ENCODE assay signal across 24 mouse cellular contexts in the genomic region with DNA sequence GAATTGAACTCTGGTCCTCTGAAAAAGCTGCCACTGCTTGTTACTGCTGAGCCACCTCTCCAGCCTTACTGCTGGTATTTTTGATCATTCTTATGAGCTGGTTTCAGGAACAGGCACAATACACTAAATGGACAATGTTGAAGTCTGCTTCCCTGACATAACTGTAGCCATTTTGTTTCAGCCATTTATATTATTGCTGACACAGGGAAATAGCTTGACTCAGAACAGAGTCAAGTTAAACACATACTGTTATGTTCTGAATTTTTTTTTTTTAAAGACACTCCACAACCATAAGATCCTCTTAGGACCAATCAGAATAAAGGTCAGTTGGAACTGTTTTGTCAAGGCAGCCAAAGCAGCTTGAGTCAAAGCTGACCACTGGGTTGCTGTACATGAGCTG. TPM values are rescaled to one million over a fixed set of nuclear protein-coding genes. Genes with fewer than 3 reads are reported as not detected.
DNase-seq lines count a peak whose midpoint lies in the region; ATAC-seq and TF ChIP-seq lines count a peak whose summit lies in the region.
"Had no signal": no experiment of that assay in that cellular context is flagged by ENCODE, and none has a peak within 500 bp of the region (broad histone marks: within the 10 kb centered on the region; RNA-seq: fewer than 3 reads in every experiment).

No protein-coding gene starts in this region.

- DNase-seq in forebrain, postnatal 0 days = no peak
- no peak for DNase-seq in CH12.LX (ENCODE audit: extremely low read depth)
- DNase-seq in ES-E14 (ENCODE audit: low read depth, low spot score) = no peak
- no peak for DNase-seq in MEL (ENCODE audit: low read depth, low spot score)
- DNase-seq in urinary bladder, postnatal 4 days (ENCODE audit: low spot score in 2 of 2) = no peak
- DNase-seq in adrenal gland, postnatal 36 days = no peak
- DNase-seq: adrenal gland, adult 2 months; adrenal gland, adult 8-10 months; adrenal gland, postnatal 10 days; adrenal gland, postnatal 14 days; adrenal gland, postnatal 25 days; B cell, adult 2 months; cerebellum, adult 11 months; cerebellum, adult 11-12 months; cerebellum, adult 18-20 months; cerebellum, adult 2 months; cerebellum, adult 8-10 months; cerebellum, adult 9-10 months had no signal

- no peaks in the 10 kb centered on the region for H3K27me3 ChIP-seq in forebrain, postnatal 0 days (ENCODE audit: insufficient read depth, low read length)
- H3K27me3 ChIP-seq in forebrain, embryonic 16.5 days (replicated peaks; ENCODE audit: control insufficient read depth, insufficient read depth, low read length) = no peaks in the 10 kb centered on the region
- H3K27me3 ChIP-seq in CH12.LX (replicated peaks) (no peaks in the 10 kb centered on the region), MEL (ENCODE audit: control insufficient read depth in 1 of 2, insufficient read depth in 2 of 2, low read length in 2 of 2) (no peaks in the 10 kb centered on the region)
- H3K27me3 ChIP-seq: Patski had no signal

- no peak for TF ChIP-seq POLR2A in CH12.LX (IDR thresholded peaks at IDR 0.05; ENCODE audit: low read depth, low read length)
- TF ChIP-seq POLR2A in MEL (IDR thresholded peaks at IDR 0.05; ENCODE audit: control insufficient read depth in 1 of 2, insufficient read depth in 1 of 2, low read depth in 1 of 2, low read length in 2 of 2, poor library complexity in 1 of 2) = no peak

- in situ Hi-C loops in CH12.LX (cut with MboI; ENCODE audit: low pct_ligation_motif_present, low pct_unique_long_range_greater_than_20kb, low sequenced_read_pairs) = no loop called here
- in situ Hi-C loops in ES-E14 (cut with MboI; ENCODE audit: low sequenced_read_pairs in 2 of 2, unreplicated experiment in 2 of 2) = no loop called here

- ATAC-seq in forebrain, postnatal 0 days = 0 out of 2 replicates have a peak, but pooled peaks have one; percentile 14
- ATAC-seq in forebrain, embryonic 16.5 days = no peak
- no peak for ATAC-seq in erythroid progenitor cell, adult 5-6 weeks (replicated peaks; ENCODE audit: low FRiP score, poor library complexity, severe bottlenecking)
- ATAC-seq: activated CD4-positive, CD25-positive, alpha-beta regulatory T cell, adult 4 months; CD4-positive, CD25-positive, alpha-beta regulatory T cell, adult 4 months; Patski had no signal

- H3K4me2 ChIP-seq in forebrain, postnatal 0 days (ENCODE audit: low read depth) = no peak overlapping the region
- no peak overlapping the region for H3K4me2 ChIP-seq in forebrain, embryonic 16.5 days (ENCODE audit: low read length)
- H3K4me2 ChIP-seq in CH12.LX (ENCODE audit: insufficient read depth, low read depth, poor library complexity, severe bottlenecking) = no peak overlapping the region

- TF ChIP-seq RAD21 in CH12.LX (IDR thresholded peaks at IDR 0.05; ENCODE audit: low read depth, low read length) = no peak
- TF ChIP-seq RAD21 in MEL (IDR thresholded peaks at IDR 0.05; ENCODE audit: low read depth, low read length) = no peak

- H3K79me2 ChIP-seq in CH12.LX (replicated peaks; ENCODE audit: control insufficient read depth, extremely low read depth, insufficient read depth, poor library complexity, severe bottlenecking) (no peaks in the 10 kb centered on the region), MEL (ENCODE audit: control insufficient read depth, insufficient read depth, low read length, poor library complexity) (no peaks in the 10 kb centered on the region)

- TF ChIP-seq CTCF in forebrain, postnatal 0 days (IDR thresholded peaks at IDR 0.05; ENCODE audit: low read depth) = no peak
- no peak for TF ChIP-seq CTCF in CH12.LX (conservative IDR thresholded peaks at IDR 0.05 in 1 of 2, IDR thresholded peaks at IDR 0.05 in 1 of 2; ENCODE audit: low read depth in 2 of 2, low read length in 2 of 2)
- TF ChIP-seq CTCF in MEL (IDR thresholded peaks at IDR 0.05 in 2 of 3, conservative IDR thresholded peaks at IDR 0.05 in 1 of 3; ENCODE audit: control insufficient read depth in 1 of 3, insufficient read depth in 1 of 3, low read depth in 2 of 3, low read length in 3 of 3, poor library complexity in 1 of 3, severe bottlenecking in 1 of 3) = no peak

- no peak for TF ChIP-seq EP300 in CH12.LX (IDR thresholded peaks at IDR 0.05; ENCODE audit: low read length)
- TF ChIP-seq EP300 in MEL (IDR thresholded peaks at IDR 0.05; ENCODE audit: low read depth in 1 of 2, low read length in 2 of 2) = no peak

- H3K9ac ChIP-seq in forebrain, postnatal 0 days = no peak overlapping the region
- no peak overlapping the region for H3K9ac ChIP-seq in forebrain, embryonic 16.5 days (replicated peaks; ENCODE audit: low read depth, low read length)
- H3K9ac ChIP-seq in CH12.LX (ENCODE audit: insufficient read depth, low read depth) = no peak overlapping the region
- no peak overlapping the region for H3K9ac ChIP-seq in ES-E14 (ENCODE audit: insufficient read depth, low read depth, low read length, poor library complexity, severe bottlenecking)
- no peak overlapping the region for H3K9ac ChIP-seq in MEL (ENCODE audit: control insufficient read depth, low read depth, low read length, poor library complexity, severe bottlenecking)

- H3K27ac ChIP-seq in forebrain, postnatal 0 days (ENCODE audit: low read depth, low read length) = no peak overlapping the region
- H3K27ac ChIP-seq in forebrain, embryonic 16.5 days (ENCODE audit: low read length) = no peak overlapping the region
- H3K27ac ChIP-seq in CH12.LX (ENCODE audit: insufficient read depth, low read depth) (no peak overlapping the region), ES-E14 (ENCODE audit: insufficient read depth, low read depth, low read length, poor library complexity, severe bottlenecking) (no peak overlapping the region), MEL (ENCODE audit: control insufficient read depth, low read depth, low read length) (no peak overlapping the region)

- no peaks in the 10 kb centered on the region for H3K9me3 ChIP-seq in forebrain, postnatal 0 days (ENCODE audit: low read length)
- no peaks in the 10 kb centered on the region for H3K9me3 ChIP-seq in forebrain, embryonic 16.5 days (ENCODE audit: control insufficient read depth, low read length)
- peaks cover 2% of the 10 kb centered on the region for H3K9me3 ChIP-seq in CH12.LX (replicated peaks; ENCODE audit: low read length)
- no peaks in the 10 kb centered on the region for H3K9me3 ChIP-seq in ES-E14 (ENCODE audit: control insufficient read depth, insufficient read depth, low read depth, low read length)
- no peaks in the 10 kb centered on the region for H3K9me3 ChIP-seq in MEL (replicated peaks; ENCODE audit: insufficient read depth, low read length)
- H3K9me3 ChIP-seq: G1E had no signal

- peaks cover 21% of the 10 kb centered on the region for H3K36me3 ChIP-seq in forebrain, postnatal 0 days (ENCODE audit: insufficient read depth)
- peaks cover 17% of the 10 kb centered on the region for H3K36me3 ChIP-seq in forebrain, embryonic 16.5 days (ENCODE audit: control insufficient read depth, insufficient read depth)
- H3K36me3 ChIP-seq in CH12.LX (replicated peaks in 1 of 2; ENCODE audit: control insufficient read depth in 1 of 2, insufficient read depth in 1 of 2, low read length in 1 of 2) = peaks cover 0 to 14% of the 10 kb centered on the region in 2 experiments
- peaks cover 2% of the 10 kb centered on the region; the same call in 1 of the 2 replicates for H3K36me3 ChIP-seq in ES-E14 (ENCODE audit: control insufficient read depth, insufficient read depth, low read length, poor library complexity, severe bottlenecking)
- peaks cover 0 to 8% of the 10 kb centered on the region in 2 experiments; a peak in 2 of 4 replicates for H3K36me3 ChIP-seq in MEL (ENCODE audit: control insufficient read depth in 1 of 2, insufficient read depth in 2 of 2, low read length in 2 of 2)

- H3K4me3 ChIP-seq in forebrain, postnatal 0 days (ENCODE audit: low read depth, low read length) = no peak overlapping the region
- no peak overlapping the region for H3K4me3 ChIP-seq in forebrain, embryonic 16.5 days (replicated peaks; ENCODE audit: low read length)
- H3K4me3 ChIP-seq in CH12.LX (replicated peaks in 1 of 3; ENCODE audit: low read depth in 2 of 3, low read length in 2 of 3, poor library complexity in 1 of 3) (no peak overlapping the region), ES-E14 (ENCODE audit: insufficient read depth in 1 of 2, low read depth in 1 of 2, low read length in 2 of 2, poor library complexity in 1 of 2, severe bottlenecking in 1 of 2) (no peak overlapping the region), MEL (ENCODE audit: control insufficient read depth in 1 of 2, insufficient read depth in 1 of 2, low read depth in 2 of 2, low read length in 2 of 2) (no peak overlapping the region)

- dilution Hi-C loops in CH12.LX (cut with MboI; ENCODE audit: extremely low pct_ligation_motif_present, extremely low pct_unique_long_range_greater_than_20kb, low sequenced_read_pairs) = no loop called here

- no peaks in the 10 kb centered on the region for H3K4me1 ChIP-seq in forebrain, postnatal 0 days (ENCODE audit: insufficient read depth)
- no peaks in the 10 kb centered on the region for H3K4me1 ChIP-seq in forebrain, embryonic 16.5 days (replicated peaks; ENCODE audit: control insufficient read depth, insufficient read depth, low read length)
- H3K4me1 ChIP-seq in CH12.LX (ENCODE audit: control insufficient read depth in 1 of 2, insufficient read depth in 2 of 2) (no peaks in the 10 kb centered on the region), ES-E14 (ENCODE audit: control insufficient read depth in 2 of 2, insufficient read depth in 2 of 2, low read length in 2 of 2, poor library complexity in 1 of 2) (no peaks in the 10 kb centered on the region), MEL (ENCODE audit: control insufficient read depth in 1 of 2, insufficient read depth in 2 of 2, low read length in 2 of 2) (no peaks in the 10 kb centered on the region)

TF ChIP-seq in CH12.LX, 34 proteins besides CTCF, POLR2A, EP300 and RAD21 (continues in another document):
- TF ChIP-seq ZC3H11A (IDR thresholded peaks at IDR 0.05; ENCODE audit: low read depth, low read length) = no peak

TF ChIP-seq in ES-E14, 5 proteins besides CTCF, POLR2A, EP300 and RAD21 (continues in another document):
- no peak for TF ChIP-seq CHD2 (IDR thresholded peaks at IDR 0.05; ENCODE audit: low read depth, low read length)

RNA-seq across cellular contexts. Expression of a gene that starts 27.3 kb away (rescaled TPM):
- 5.3 and 5.4 TPM in 2 replicates for total RNA-seq in forebrain, postnatal 0 days (2014; rRNA removed)
- 3.0 and 3.1 TPM in 2 replicates for polyA plus RNA-seq in forebrain, postnatal 0 days (2015; fragmentation: Nextera tagmentation; extraction: Ambion mirVana)
- polyA plus RNA-seq in forebrain, embryonic 16.5 days (2015; fragmentation: Nextera tagmentation; extraction: Ambion mirVana) = 5.1 and 5.8 TPM in 2 replicates
- total RNA-seq in CH12.LX (2012; rRNA removed) (8.1 and 8.3 TPM in 2 replicates), CH12.LX (2014; rRNA removed) (17.0 TPM in 2 replicates), ES-E14 (2012; rRNA removed) (8.6 and 10.3 TPM in 2 replicates), MEL (2012; rRNA removed) (5.0 and 5.7 TPM in 2 replicates)
- polyA plus RNA-seq in CH12.LX (2012; ENCODE audit: insufficient read length, low read depth) (20.2 and 22.3 TPM in 2 replicates), MEL (2012; ENCODE audit: insufficient read depth in 1 of 2, insufficient read length in 2 of 2, low read depth in 1 of 2, low replicate concordance in 2 of 2, missing spikeins in 1 of 2) (10 to 100 TPM; 17.4 to 78.2 TPM)
- 47.2 and 60.4 TPM in 2 replicates for total RNA-seq in erythroid progenitor cell, adult 5-6 weeks (2015; ENCODE audit: low replicate concordance)
- total RNA-seq in erythroid progenitor cell, adult 5-6 weeks (2017; ENCODE audit: low replicate concordance) = 51.8 and 72.5 TPM in 2 replicates
- 10 to 100 TPM; 14.2 to 16.8 TPM for total RNA-seq in adrenal gland, postnatal 36 days (2021)
